Mouse (Mus musculus): ENCODE results near the gene Iqcf1.

Gene Iqcf1

GRCm38 (mm10) chr9:106465571-106466200 is 34.1 kb upstream of the Iqcf1 start, which contains the start of gene Gpr62:
Gpr62 (minus strand) TSS chr9:106465938.
- peak; percentile 91 for DNase-seq

GRCm38 (mm10) chr9:106466721-106467120 is 33.0 kb upstream of the Iqcf1 start:
- peak; percentile 50 for DNase-seq

DNA sequence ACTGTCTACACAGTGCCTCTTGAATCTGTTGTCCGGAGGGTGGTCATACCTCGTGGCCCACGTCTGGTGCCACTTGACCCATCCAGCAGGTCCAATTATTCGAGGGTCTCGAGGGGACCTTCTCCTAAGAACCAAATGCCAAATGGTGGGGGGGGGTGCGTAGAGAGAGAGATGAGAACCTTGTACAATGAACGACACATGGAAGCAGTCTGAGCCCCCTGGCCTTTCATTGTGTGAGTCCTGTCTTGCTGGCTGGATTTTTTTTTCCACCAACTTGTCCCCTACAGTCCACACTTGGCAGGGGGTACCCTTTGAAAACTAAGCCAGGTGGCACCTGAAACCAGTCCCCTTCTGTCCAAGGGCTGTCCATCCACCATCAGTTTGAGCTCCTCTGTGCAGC is 32.0 kb upstream of the Iqcf1 start:
- peak; percentile 38 for DNase-seq

DNA sequence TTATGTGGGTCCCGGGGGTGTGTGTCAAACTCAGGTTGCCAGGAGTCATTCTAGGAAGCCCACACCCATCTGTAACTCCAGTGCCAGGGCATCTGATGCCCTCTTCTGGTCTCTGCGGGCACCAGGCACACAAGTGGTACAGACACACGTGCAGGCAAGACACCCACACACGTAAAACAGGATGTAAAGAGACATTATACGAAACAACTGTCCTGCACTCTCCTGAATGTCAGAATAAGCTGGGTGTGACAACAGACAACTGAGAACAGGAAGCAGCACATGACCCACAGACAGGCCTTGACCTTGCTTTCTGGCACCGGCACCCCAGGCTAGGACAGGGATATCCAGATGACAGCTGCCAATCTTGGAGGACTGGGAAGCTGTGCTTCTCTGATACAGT is 30.4 kb upstream of the Iqcf1 start:
- DNase-seq = peak; percentile 53

GRCm38 (mm10) chr9:106469776-106470175 is 30.0 kb upstream of the Iqcf1 start:
- DNase-seq = peak; percentile 36

DNA sequence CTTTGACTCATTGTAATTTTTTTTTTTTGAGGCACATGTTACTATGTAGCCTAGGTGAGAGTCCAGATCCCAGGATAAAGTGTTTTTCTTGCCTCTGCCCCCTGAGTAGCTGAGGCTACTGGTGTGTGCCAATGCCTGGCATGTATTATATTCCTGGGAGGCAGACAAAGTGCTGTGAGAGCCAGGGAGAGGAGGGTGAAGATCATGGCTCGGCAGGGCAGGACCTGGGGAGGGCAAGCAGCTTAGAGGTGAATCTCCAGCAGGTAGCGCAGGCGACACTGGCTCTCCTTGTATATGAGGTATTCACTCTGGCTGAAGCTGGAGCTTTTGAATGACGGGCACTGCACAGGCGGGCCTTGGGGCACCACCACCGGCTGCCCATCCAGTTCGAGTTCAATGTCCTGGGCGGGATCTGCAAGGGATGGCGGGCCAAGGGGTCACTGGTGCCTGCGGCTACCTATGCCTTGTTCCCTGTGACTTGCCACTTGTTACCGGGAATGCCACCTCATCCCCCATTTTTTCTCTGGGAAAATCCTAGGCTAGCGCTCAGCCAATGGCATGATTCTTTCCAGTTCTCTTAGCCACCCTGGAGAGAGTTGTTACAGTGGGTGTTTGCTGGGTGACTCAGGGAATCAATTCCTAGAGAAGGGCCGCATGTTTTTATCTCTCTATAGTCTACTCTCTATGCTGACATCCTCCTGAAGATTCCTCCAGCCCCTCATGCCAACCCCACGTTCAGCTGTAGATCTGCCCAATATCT is 28.6 kb upstream of the Iqcf1 start:
- DNase-seq = peak; percentile 45

DNA sequence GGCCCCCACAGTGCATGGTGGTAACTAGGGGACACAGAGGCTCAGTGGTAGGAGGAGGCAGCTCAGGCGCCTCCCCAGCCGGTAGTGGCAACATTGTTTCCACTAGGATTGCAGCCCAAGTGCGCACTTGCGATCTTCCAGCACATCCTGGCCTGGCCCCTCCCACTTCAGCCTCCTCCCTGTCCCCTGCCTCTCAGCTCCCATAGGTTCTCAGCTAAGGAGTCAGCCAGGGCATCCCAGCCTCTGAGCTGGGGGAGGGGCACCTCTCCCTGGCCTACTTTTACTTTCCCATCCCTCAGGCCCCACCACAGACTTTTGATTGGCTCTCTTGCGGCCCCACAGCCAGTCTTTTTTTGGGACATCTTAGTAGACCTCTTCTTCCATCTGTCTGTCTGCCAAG is 27.9 kb upstream of the Iqcf1 start:
- DNase-seq = peak; percentile 73

DNA sequence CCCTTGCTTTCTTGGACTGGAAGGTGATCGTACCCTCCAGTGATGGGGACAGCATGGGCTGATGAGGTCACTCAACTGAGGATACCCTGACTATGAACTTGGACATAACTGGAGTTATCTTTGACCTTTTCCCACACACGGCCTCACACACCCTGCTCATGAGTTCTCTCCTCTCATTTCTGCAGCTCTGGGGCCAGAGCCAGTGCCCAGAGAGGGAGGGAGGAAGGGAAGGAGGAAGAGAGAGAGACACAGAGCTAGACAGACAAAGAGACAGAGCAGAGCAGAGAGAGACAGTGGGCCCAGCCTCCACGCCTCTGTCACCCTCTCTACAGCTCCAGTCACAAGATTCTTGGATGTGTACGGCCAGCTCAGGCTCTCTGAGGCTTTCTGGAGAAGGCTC is 27.4 kb upstream of the Iqcf1 start:
- peak; percentile 53 for DNase-seq

DNA sequence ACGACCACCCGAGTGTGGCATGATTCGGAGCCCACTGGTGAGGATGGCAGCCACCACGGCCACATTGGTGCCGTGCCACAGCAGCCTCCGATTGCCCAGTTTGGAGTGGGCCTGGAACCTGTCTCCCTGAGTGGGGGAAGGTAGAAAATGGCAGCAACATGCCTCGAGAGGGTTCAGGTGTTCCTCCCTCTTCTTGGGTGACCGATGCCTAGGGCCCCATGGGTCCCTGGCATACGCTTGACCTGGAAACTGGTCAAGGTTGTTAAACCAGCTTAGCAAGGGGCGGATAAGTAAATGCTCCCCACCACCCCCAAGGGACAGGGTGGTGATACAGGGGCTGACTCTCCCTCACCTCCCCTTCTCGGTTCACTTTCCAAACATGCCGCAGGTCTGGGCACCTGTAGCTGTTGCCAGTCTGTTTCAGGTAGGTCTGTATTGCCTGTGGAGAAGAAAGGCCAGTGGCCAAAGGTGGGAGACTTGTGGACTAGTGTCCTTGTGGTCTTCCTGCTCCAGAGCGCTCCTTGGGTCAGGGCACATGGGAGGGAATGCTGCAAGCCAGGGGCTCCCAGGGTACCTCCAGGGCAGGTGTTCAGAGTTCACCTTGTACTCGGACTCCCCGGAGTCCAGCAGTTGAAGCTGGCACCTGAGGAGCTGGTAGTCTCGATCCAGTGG is 26.6 kb upstream of the Iqcf1 start:
- peak; percentile 78 for DNase-seq

- no peak for DNase-seq
Observed at GRCm38 (mm10) chr9:106473753-106474105, 26.0 kb upstream of the Iqcf1 start.

GRCm38 (mm10) chr9:106474456-106474855 is 25.3 kb upstream of the Iqcf1 start:
- DNase-seq = peak; percentile 87

GRCm38 (mm10) chr9:106475046-106475445 is 24.7 kb upstream of the Iqcf1 start:
- peak; percentile 76 for DNase-seq

DNA sequence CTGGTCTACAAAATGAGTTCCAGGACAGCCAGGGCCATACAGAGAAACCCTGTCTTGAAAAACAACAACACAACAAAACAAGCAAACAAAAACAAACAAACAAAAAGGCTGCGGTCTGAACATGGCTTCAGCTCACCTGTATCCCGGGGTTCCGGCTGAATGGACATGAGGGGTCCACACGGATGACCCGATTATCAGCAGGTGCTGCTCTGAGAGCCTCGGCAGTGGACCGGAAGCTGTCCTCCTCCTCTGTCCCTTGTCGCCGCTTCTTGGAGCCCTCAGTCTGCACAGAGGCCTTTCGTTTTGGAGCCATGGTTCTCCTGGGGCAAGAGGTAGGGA is 24.1 kb upstream of the Iqcf1 start, which contains the start of gene Rrp9:
Gene Rrp9 (plus strand): TSS at position 301 of the 339 bp plus-strand sequence.
- no peak for DNase-seq

DNA sequence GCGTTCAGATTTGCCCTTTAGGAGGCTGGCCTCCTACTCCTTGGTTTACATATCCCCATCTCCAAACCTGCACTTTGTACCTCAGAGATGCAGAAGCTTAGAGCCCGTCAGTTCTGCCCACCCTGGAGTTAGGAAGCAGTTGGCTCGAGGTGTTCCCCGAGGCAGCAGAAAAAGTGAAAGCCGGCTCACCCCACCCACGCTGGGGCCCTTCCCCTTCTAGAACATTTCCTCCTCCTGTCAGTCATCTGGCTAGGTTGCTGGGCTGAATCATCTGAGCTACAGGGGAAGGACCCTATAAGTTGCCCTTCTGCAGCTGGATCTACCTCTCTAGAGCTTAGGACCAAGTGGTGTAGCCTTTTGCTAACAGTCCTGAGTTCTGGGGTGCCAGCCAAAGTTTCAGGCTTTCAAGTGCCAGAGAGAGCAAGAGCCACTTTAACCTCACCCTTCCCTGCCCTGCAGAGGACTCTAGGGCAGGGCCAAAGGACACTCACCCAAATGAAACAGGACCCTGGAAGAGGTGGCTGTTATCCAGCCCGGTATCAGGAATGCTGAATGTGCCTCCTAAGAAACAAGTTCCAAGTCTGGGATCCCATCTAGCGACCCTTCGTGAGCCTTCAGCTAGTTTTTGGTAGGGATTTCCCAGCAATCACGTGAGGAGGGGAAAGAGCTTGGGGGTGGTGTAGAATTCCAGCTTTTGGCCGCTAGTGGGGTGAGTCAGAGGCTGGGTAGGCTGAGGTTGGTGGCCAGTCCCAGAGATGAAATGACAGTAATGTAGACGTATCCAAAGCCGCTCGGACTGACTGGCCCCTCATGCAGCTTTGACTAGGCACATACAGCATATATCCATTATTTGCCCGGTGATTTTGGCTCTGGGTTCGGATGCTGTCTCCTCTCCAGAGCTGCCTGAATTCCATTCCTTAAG is 23.5 kb upstream of the Iqcf1 start:
- DNase-seq = no peak

- DNase-seq = peak; percentile 100
Observed at GRCm38 (mm10) chr9:106476924-106477484, 22.8 kb upstream of the Iqcf1 start, which contains the start of gene Parp3. Parp3 (minus strand) TSS chr9:106476949.

DNA sequence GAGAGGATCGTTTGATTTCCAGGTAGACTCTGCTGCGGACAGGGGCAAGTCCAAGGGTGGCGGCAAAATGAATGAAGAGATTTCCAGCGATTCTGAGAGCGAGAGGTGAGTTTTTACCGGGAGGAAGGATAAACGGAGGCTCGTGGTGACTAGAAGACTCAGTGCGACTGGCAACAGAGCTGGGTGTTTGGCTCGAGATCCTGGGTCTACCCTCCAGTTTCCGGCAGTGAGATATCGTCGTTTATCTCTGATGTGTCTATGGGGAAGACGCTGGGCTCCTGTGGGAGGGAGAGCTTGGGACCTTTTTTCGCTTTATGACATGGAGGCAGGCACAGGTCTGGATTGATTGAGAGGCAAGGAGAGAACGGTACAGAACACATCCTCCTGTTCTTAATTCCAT is 22.1 kb upstream of the Iqcf1 start:
- DNase-seq = no peak

DNA sequence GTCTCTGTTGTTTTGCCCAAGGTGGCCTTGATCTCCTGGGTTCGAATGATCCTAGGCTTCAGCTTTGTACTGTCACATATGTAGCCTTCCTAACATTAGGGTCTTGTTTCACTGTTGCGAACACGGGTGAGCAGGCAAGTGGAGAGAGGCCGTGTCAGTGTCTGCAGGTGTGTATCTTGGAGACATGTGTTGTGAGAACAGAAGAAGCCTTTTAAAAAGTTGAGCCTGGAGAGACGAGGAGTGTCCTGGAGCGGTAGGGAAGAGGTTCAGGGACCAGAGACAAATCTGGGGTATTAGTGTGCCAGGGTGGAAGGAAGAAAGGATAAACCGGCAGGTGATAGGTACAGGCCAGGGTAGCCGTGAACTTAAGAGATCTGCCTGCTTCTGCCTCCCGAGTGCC is 21.7 kb upstream of the Iqcf1 start:
- DNase-seq = peak; percentile 39

DNA sequence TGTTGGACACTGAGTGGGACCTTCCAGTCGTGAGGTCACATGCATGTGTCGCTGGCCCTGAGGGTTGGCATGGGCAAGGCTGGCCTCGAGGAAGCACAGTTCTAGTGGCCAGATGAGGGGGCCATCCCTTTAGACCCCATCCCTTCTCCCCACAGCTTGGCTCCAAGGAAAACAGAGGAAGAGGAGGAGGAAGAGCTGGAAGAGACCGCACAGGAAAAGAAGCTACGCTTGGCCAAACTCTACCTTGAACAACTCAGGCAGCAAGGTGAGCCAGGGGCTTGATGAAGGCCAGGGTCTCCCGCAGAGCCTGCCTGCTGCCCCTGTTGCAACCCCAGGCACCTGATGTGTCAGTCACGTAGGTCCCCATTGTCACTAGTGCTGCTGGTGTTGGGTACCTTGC is 19.2 kb upstream of the Iqcf1 start:
- no peak for DNase-seq

DNA sequence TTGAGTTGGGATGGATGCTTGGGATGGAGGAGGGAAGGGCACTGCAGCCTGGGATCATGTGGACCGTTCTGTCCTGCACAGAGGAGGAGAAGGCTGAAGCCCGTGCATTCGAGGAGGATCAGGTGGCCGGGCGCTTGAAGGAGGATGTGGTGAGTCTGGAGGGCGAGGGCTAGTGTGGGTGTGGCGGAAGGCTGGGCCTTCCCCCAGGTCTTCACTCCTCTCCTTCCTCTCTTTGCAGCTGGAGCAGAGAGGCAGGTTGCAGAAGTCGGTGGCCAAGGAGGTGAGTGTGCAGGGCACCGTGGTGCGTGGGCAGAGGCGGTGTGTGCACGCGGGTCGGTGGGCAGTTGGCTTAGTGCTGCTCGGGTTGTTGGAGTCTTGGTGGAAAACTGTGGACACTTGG is 18.7 kb upstream of the Iqcf1 start:
- DNase-seq = peak; percentile 24

- peak; percentile 15 for DNase-seq
Observed at GRCm38 (mm10) chr9:106481676-106482075, 18.1 kb upstream of the Iqcf1 start.

GRCm38 (mm10) chr9:106482578-106483115 is 17.1 kb upstream of the Iqcf1 start:
- peak; percentile 14 for DNase-seq

- DNase-seq = peak; percentile 10
Observed at GRCm38 (mm10) chr9:106483136-106483535, 16.6 kb upstream of the Iqcf1 start.
